Mouse (Mus musculus) layer of hippocampus, adult 9-10 months (tissue): ENCODE measurements around the gene Oas1g.
"Not testable (repeated sequence)": the region's sequence is repeated elsewhere in the genome, so short reads cannot be mapped to it uniquely, and the experiment has no call there.

ENCODE experiments used
- DNase-seq: peaks from one replicate; pipeline ENCODE4 v3.0.0; 2022; ENCODE audit warnings: low spot score

Oas1g gene

GRCm38 (mm10) chr5:120887413-120887812, at the start of gene Oas1g:
Oas1g (minus strand) TSS chr5:120887613.
- not testable (repeated sequence) for DNase-seq

DNA sequence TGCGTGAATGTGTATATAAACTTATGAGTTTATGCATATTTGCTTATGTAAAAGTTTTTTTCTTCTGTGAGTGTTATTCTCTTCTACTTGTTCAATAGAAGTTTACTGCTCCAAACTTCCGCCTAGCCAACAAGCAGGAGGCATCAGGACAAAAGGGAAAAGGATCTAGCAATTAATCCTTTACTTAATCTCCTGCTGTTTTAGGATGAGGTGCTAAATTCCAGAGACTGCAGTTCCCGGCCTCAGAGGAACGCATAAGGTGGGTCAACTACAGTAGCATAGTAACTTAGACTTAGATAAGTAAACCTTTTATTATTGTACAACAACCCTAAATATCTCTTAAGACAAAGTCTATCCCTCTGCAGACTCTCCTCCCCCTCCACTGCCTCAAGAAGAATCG, 46.6 kb upstream of the Oas1g start:
- DNase-seq = no peak

DNA sequence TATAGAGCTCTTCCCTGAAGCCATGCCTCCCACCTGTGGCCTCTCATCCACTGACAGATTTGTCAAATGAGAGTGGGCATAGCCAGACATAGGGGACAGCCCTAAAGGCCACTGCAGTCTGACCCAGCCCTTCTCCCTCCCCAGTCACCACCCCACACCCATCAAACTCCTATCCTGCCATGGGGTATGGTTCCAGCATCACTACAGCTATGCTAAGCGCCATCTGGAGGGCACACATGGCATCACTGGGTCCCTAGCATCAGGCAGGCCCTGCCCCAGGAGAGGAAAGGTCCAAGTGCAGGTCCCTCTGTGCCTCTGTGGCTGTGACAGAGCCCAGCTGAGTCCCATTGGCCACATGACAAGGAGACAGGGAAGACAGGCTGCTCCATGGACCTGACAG, 39.6 kb upstream of the Oas1g start:
- no peak for DNase-seq

DNA sequence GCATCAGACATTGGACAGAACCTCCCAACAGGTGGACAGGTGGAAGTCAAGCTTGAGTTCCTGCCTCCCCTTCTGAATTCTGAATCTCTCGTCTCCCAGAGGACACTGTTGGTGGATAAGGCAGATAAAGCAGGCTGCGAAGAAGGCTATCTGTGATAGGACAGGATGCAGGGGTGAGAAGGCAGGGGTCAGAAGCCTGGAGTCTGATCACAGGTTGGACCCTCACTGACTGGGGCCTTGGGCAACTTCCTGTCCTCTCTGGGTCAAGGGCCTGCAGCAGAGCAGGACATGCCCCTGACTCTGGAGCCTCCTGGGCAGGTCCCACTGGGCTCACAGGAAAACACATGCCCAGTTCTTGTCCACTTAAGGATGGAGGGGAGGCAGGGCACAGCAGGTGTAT, 38.9 kb upstream of the Oas1g start:
- not testable (repeated sequence) for DNase-seq

DNA sequence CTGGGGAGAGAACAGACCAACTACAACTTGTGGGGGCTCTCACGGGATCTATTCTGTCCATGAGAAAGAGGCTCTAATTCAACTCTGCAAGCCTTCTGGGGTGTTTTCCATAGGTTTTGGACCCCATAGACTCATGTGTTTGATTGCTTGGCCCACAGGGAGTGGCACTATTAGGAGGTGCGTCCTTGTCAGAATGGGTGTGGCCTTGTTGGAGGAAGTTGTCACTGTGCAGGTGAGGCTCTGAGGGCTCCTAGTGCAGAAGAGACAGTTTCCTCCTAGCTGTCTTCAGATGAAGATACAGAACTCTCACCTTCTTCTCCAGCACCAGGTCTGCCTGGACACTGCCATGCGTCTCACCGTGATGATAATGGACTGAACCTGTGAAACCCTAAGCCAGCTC, 37.1 kb upstream of the Oas1g start:
- not testable (repeated sequence) for DNase-seq

DNA sequence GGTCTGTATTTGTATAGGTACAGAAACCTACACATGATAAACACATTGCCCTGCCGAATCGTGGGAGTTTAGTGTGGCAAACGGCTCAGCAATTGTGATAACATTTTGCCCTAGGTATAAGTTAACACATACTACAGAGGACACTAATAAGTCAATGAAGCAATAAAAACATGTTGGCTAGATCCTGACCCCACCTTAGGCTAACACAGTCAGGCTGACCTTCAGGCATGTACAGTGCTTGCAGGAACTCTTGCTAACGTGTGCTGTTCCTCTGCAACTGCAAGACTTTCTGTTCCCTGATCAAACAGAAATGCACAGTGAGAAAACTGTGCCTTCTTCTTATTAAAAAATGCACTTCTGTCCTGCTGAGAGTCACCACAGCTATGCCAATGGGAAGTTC, 36.6 kb upstream of the Oas1g start:
- DNase-seq = no peak

DNA sequence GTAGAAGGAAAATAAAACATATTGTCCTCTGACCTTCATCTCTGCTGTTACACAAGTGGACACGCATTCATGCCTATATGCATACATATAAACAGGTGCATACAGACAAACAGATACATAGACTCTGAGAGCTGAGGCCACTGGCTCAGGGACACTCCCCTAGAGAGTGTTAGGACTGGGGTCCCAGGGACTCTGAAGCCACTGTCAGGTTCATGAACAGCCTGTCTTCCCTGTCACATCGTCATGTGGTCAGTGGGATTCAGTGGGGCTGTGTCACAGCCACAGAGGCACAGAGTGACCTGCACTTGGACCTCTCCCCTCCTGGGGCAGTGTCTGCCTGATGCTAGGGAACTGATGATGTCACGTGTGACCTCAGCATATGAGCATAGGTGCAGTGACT, 32.9 kb upstream of the Oas1g start:
- no peak for DNase-seq

GRCm38 (mm10) chr5:120919156-120919935, 31.9 kb upstream of the Oas1g start:
- DNase-seq = not testable (repeated sequence)

DNA sequence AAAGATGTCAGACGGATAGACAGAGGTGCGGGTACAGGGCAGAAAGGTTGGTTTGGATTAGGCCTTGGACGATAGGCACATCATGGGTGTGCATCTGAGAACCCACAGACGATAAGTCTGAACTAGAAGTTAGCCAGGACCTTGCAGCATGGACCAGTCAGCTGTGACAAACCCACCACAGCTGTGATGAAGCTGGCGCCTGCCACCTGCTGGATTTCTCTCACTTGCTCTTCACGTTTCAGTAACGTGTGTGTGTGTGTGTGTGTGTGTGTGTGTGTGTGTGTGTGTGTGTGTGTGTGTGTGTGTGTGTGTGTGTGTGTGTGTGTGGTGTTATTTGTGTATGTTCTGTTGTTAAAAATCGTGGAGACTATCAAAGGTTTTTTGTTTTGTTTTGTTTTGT, 26.8 kb upstream of the Oas1g start, which contains the start of gene Oas1d:
Oas1d (plus strand) TSS at position 333 of the 400 bp plus-strand sequence.
- not testable (repeated sequence) for DNase-seq

- no peak for DNase-seq
These were observed 20.9 kb upstream of the Oas1g start for GRCm38 (mm10) chr5:120908196-120908920.

- DNase-seq = not testable (repeated sequence)
These were observed 19.6 kb upstream of the Oas1g start, which contains the start of gene Oas1a for GRCm38 (mm10) chr5:120906791-120907733. Oas1a (minus strand) TSS chr5:120907521.

GRCm38 (mm10) chr5:120902056-120902455, 14.6 kb upstream of the Oas1g start:
- no peak for DNase-seq

- DNase-seq = no peak
These were observed 13.3 kb upstream of the Oas1g start for GRCm38 (mm10) chr5:120900666-120901065.

DNA sequence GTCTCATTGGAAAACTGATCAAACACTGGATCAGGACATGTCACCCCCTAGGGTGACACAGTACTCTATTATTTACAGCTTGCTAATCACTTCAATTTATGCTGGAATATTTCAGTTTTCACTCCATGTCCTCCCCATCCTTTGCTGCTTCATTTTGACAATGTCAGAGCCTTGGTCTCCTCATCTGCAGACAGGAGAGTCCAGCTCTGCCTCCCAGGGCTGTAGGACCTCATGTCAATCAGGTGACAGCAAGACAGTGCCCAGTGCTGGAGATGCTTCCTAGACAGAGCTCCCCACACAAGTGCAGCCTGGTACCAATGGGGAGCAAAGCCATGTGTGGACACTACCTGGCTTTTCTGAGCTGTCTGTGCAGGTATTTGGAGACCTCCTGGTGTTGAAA, 11.3 kb upstream of the Oas1g start:
- no peak for DNase-seq

DNA sequence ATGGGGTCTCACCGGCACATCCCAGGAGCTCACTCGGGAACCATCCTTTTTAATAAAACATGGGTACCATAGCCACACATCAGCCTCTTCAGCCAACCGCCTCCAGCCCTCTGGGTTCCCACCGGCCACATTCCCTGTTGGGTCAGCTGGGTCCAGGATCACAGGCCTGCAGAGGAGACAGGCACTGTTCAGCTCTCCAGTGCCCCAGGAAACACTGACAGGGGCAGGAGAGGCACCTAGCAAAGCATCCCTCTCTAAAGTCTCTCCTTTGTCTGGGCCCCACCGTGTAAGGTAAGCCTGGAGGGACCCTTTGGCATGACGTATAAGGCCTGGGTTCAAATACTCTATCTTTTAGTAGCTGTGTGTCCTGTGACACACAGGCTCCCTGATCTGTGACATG, 10.9 kb upstream of the Oas1g start:
- no peak for DNase-seq

- no peak for DNase-seq
These were observed 8.0 kb upstream of the Oas1g start for GRCm38 (mm10) chr5:120895231-120895900.

- not testable (repeated sequence) for DNase-seq
These were observed 7.3 kb upstream of the Oas1g start for GRCm38 (mm10) chr5:120894692-120895091.

GRCm38 (mm10) chr5:120893866-120894265, 6.5 kb upstream of the Oas1g start:
- not testable (repeated sequence) for DNase-seq

GRCm38 (mm10) chr5:120892243-120892660, 4.8 kb upstream of the Oas1g start:
- DNase-seq = no peak

DNA sequence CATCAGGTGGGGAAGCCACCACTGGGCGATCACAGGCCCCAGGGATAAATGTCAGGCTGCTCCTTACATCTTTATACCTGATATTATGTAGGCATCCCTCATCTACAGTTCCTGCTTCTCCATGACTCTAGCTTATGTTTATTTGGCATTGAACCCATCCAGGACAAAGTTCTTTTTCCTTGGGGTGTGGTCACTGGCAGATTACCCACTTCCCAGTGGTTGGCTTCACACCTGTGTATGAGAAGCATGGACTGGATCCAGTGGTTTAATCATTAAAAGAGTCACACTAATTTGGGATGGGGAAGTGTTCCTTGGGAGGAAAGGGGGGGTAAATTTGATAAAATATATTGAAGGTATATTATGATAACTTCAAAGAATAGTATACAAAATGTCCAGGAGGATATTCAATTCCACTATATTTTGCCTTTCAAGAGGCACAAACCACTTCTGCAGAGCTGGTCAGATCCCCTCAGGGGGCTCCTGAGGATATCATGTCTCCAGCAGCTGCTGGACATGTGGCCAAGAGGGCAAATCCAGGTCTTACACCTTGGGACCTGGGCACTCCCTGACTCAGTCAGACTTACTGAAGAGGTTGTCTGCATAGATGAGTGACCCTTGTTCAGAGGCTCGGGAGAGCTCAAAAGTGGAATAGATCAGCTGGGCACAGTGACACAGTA, 4.3 kb upstream of the Oas1g start:
- not testable (repeated sequence) for DNase-seq

GRCm38 (mm10) chr5:120890991-120891390, 3.6 kb upstream of the Oas1g start:
- DNase-seq = no peak
